Mouse (Mus musculus) thymus, adult 2 months (tissue): ENCODE measurements at regions not wholly inside any gene's neighbourhood (a gene's known extent, or its start where the extent isn't known, plus 50 kb on each side); places are given as distances from the start of the nearest gene placed in this dataset.

Source experiments
- CTCF ChIP-seq: fragments of 200-500 bp; IDR thresholded peaks from 2 replicates; pipeline ENCODE4 v1.5.1; 2012; ENCODE audit warnings: mild to moderate bottlenecking, control low read depth, low read length, moderate library complexity, borderline replicate concordance; ENCODE audit not compliant: control insufficient read depth, poor library complexity, insufficient read depth; ENCODE audit errors: extremely low read depth
- POLR2A ChIP-seq: fragments of 200-500 bp; IDR thresholded peaks from 2 replicates; pipeline ENCODE4 v1.6.1; 2012; ENCODE audit warnings: mild to moderate bottlenecking, low read length, control low read depth, moderate library complexity; ENCODE audit not compliant: control insufficient read depth, poor library complexity, insufficient read depth; ENCODE audit errors: extremely low read depth

GRCm38 (mm10) chr12:16272441-16272840 lies 338.3 kb downstream of the Lpin1 start:
- no peak for TF ChIP-seq CTCF
- TF ChIP-seq POLR2A: no peak
